Comparison of ENCODE assay signal across 30 mouse cellular contexts in the genomic region with DNA sequence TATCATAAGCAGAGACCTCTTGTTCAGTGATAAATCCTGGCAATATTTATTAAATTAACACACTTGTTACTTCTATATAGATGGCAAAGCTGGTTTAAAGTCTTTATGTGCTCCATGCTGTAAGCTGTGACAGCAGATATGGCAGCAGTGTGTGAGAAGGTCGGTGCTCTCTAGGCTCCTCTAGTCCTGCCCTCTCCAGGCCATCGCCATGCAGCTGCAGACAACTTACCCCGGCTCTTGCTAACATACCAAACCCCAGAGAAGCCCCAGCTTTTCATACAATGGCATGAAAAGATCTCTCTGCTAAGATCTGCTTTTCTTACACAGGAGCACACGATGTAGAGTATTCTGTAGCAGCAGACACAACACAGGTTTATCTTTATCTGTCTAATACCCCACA.
"Had no signal": no experiment of that assay in that cellular context is flagged by ENCODE, and none has a peak within 500 bp of the region (broad histone marks: within the 10 kb centered on the region; RNA-seq: fewer than 3 reads in every experiment).

No protein-coding gene starts in this region.

- H3K4me3 ChIP-seq: left cerebral cortex, adult 2 months; limb, embryonic 10.5 days; limb, embryonic 12.5 days; limb, embryonic 13.5 days; limb, embryonic 15.5 days; liver, embryonic 12.5 days; liver, embryonic 13.5 days; liver, embryonic 15.5 days; lung, embryonic 15.5 days; megakaryocyte, embryonic 14.5 days; midbrain, embryonic 10.5 days; midbrain, embryonic 12.5 days; midbrain, embryonic 13.5 days; midbrain, embryonic 15.5 days; myocyte had no signal

- H3K27me3 ChIP-seq: limb, embryonic 12.5 days; limb, embryonic 13.5 days; limb, embryonic 15.5 days; liver, embryonic 12.5 days; liver, embryonic 13.5 days; liver, embryonic 15.5 days; lung, embryonic 15.5 days; megakaryocyte, embryonic 14.5 days; midbrain, embryonic 12.5 days; midbrain, embryonic 13.5 days; midbrain, embryonic 15.5 days had no signal

- H3K27ac ChIP-seq: left cerebral cortex, adult 2 months; limb, embryonic 10.5 days; limb, embryonic 12.5 days; limb, embryonic 13.5 days; limb, embryonic 15.5 days; liver, embryonic 12.5 days; liver, embryonic 13.5 days; liver, embryonic 14.5 days; liver, embryonic 15.5 days; lung, embryonic 15.5 days; macrophage; midbrain, embryonic 10.5 days; midbrain, embryonic 12.5 days; midbrain, embryonic 13.5 days; midbrain, embryonic 15.5 days had no signal

- H3K4me2 ChIP-seq: limb, embryonic 12.5 days; limb, embryonic 13.5 days; limb, embryonic 15.5 days; liver, embryonic 11.5 days; liver, embryonic 12.5 days; liver, embryonic 13.5 days; liver, embryonic 15.5 days; lung, embryonic 14.5 days; lung, embryonic 15.5 days; midbrain, embryonic 12.5 days; midbrain, embryonic 13.5 days; midbrain, embryonic 15.5 days had no signal

- DNase-seq: left cerebral cortex, postnatal 4 days; liver; liver, embryonic 13.5 days; liver, postnatal 0 days; lung, adult 18-20 months; lung, adult 2 months; lung, embryonic 14.5 days; lung, postnatal 10 days; lung, postnatal 14 days; lung, postnatal 36 days; lung, postnatal 4 days had no signal

- H3K4me1 ChIP-seq: limb, embryonic 10.5 days; limb, embryonic 12.5 days; limb, embryonic 15.5 days; liver, embryonic 12.5 days; liver, embryonic 13.5 days; lung, embryonic 15.5 days; midbrain, embryonic 10.5 days; midbrain, embryonic 12.5 days; midbrain, embryonic 15.5 days had no signal

- H3K36me3 ChIP-seq: midbrain, embryonic 15.5 days had no signal

- ATAC-seq: liver, embryonic 12.5 days; liver, postnatal 0 days; lung, postnatal 0 days; midbrain, embryonic 13.5 days; midbrain, embryonic 15.5 days; midbrain, embryonic 16.5 days had no signal

- H3K9me3 ChIP-seq: limb, embryonic 10.5 days; limb, embryonic 12.5 days; limb, embryonic 13.5 days; limb, embryonic 15.5 days; liver, embryonic 12.5 days; liver, embryonic 13.5 days; liver, embryonic 15.5 days; lung, embryonic 15.5 days; megakaryocyte, embryonic 14.5 days; midbrain, embryonic 10.5 days; midbrain, embryonic 12.5 days; midbrain, embryonic 13.5 days; midbrain, embryonic 15.5 days had no signal

- H3K9ac ChIP-seq: limb, embryonic 12.5 days; limb, embryonic 13.5 days; limb, embryonic 15.5 days; liver, embryonic 12.5 days; liver, embryonic 13.5 days; liver, embryonic 14.5 days; liver, embryonic 15.5 days; liver, postnatal 0 days; lung, embryonic 14.5 days; lung, embryonic 15.5 days; midbrain, embryonic 12.5 days; midbrain, embryonic 13.5 days; midbrain, embryonic 15.5 days had no signal
